Mouse (Mus musculus): ENCODE data around the gene Lat. TPM values are rescaled to one million over a fixed set of nuclear protein-coding genes. Genes with fewer than 3 reads are reported as not detected.

Lat gene
- polyA plus RNA-seq, 1 experiment from 2014 or later, result 3.4 TPM

GRCm38 (mm10) chr7:126367636-126368035 lies 1.7 kb downstream of the Lat start:
- H3K4me1 ChIP-seq (replicated peaks), result peaks cover 11% of the 10 kb centered on the region
- no peak overlapping the region for H3K4me3 ChIP-seq
- no peaks in the 10 kb centered on the region for H3K9me3 ChIP-seq (replicated peaks)
- H3K27ac ChIP-seq (ENCODE audit: poor library complexity, severe bottlenecking), result no peak overlapping the region
- H3K36me3 ChIP-seq, result peaks cover 43% of the 10 kb centered on the region
- no peaks in the 10 kb centered on the region for H3K27me3 ChIP-seq (replicated peaks)
- ATAC-seq (ENCODE audit: insufficient number of reproducible peaks, low FRiP score), result no peak
- H3K9ac ChIP-seq, result no peak overlapping the region
- WGBS, result 77% methylated on average over 10 of the region's 10 CpGs
- H3K4me2 ChIP-seq, result no peak overlapping the region

DNA sequence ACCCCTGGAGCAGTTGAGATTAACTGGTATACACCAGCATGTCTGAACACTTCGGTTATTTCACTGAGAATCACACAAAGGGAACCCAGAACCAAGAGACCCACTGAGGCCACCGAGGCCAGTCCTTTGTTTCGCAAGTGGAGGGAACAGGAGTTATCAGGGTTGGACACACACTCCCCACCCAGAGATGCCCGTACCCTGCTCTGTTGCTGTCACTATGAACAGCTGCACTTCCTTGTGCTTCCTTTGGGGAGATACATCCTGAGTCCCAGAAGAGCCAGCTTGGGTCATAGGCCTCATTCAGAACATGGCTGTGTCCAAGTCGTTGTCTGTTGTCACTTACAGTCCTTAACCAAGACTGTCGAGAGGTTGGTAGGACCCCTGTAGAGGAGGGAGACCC lies 6.3 kb downstream of the Lat start:
- H3K4me3 ChIP-seq, result no peak overlapping the region
- H3K36me3 ChIP-seq, result peaks cover 9% of the 10 kb centered on the region; the same call in 1 of the 2 replicates
- no peak overlapping the region for H3K4me2 ChIP-seq
- no peak overlapping the region for H3K27ac ChIP-seq (ENCODE audit: poor library complexity, severe bottlenecking)
- no peaks in the 10 kb centered on the region for H3K9me3 ChIP-seq (replicated peaks)
- ATAC-seq (ENCODE audit: insufficient number of reproducible peaks, low FRiP score), result no peak
- H3K27me3 ChIP-seq (replicated peaks), result no peaks in the 10 kb centered on the region
- H3K9ac ChIP-seq, result no peak overlapping the region
- no peaks in the 10 kb centered on the region for H3K4me1 ChIP-seq (replicated peaks)
- 68% methylated on average over 6 of the region's 6 CpGs for WGBS

DNA sequence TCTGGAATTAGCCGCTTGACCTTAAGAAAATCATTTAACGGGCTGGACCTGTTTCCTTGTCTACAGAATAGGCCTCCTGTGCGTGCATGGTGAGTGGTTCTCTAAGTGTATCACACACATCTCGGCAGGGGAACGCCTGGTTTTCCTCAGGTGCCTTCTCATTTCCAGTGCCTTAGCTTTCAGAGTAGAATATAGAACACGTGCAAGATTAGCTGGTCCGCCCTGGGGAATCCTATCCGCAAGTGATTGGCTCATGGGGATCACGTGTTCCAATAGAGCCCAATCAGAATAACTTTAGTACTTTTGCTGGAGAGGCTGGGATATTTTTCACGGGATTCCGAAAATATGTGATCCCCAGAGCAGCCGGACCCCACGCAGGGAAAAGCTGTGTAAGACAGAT lies 10.3 kb downstream of the Lat start:
- no peak overlapping the region for H3K9ac ChIP-seq
- 51% methylated on average over 13 of the region's 13 CpGs for WGBS
- H3K9me3 ChIP-seq (replicated peaks), result no peaks in the 10 kb centered on the region
- no peak overlapping the region for H3K4me3 ChIP-seq
- no peak for ATAC-seq (ENCODE audit: insufficient number of reproducible peaks, low FRiP score)
- H3K27ac ChIP-seq (ENCODE audit: poor library complexity, severe bottlenecking), result no peak overlapping the region
- no peak overlapping the region for H3K4me2 ChIP-seq
- H3K27me3 ChIP-seq (replicated peaks), result no peaks in the 10 kb centered on the region
- 0 out of 2 replicates have a peak, but pooled peaks cover under 1% of the 10 kb centered on the region for H3K36me3 ChIP-seq
- peaks cover 22% of the 10 kb centered on the region for H3K4me1 ChIP-seq (replicated peaks)

- ATAC-seq (ENCODE audit: insufficient number of reproducible peaks, low FRiP score), result no peak
- Histone ChIP-seq H3K4me2 (no peak overlapping the region), H3K4me1 (replicated peaks) (peaks cover 22% of the 10 kb centered on the region), H3K27ac (ENCODE audit: poor library complexity, severe bottlenecking) (no peak overlapping the region), H3K27me3 (replicated peaks) (no peaks in the 10 kb centered on the region), H3K4me3 (no peak overlapping the region), H3K9me3 (replicated peaks) (no peaks in the 10 kb centered on the region), H3K9ac (no peak overlapping the region), H3K36me3 (no peaks in the 10 kb centered on the region)
- 91% methylated on average over 9 of the region's 9 CpGs for WGBS
Observed at GRCm38 (mm10) chr7:126358413-126358812, 11.0 kb downstream of the Lat start.

GRCm38 (mm10) chr7:126357838-126358237 lies 11.5 kb downstream of the Lat start:
- WGBS, result 79% methylated on average over 6 of the region's 6 CpGs
- H3K4me3 ChIP-seq, result no peak overlapping the region
- no peak for ATAC-seq (ENCODE audit: insufficient number of reproducible peaks, low FRiP score)
- no peak overlapping the region for H3K4me2 ChIP-seq
- no peaks in the 10 kb centered on the region for H3K9me3 ChIP-seq (replicated peaks)
- peaks cover 22% of the 10 kb centered on the region for H3K4me1 ChIP-seq (replicated peaks)
- no peaks in the 10 kb centered on the region for H3K27me3 ChIP-seq (replicated peaks)
- H3K36me3 ChIP-seq, result no peaks in the 10 kb centered on the region
- no peak overlapping the region for H3K27ac ChIP-seq (ENCODE audit: poor library complexity, severe bottlenecking)
- no peak overlapping the region for H3K9ac ChIP-seq

DNA sequence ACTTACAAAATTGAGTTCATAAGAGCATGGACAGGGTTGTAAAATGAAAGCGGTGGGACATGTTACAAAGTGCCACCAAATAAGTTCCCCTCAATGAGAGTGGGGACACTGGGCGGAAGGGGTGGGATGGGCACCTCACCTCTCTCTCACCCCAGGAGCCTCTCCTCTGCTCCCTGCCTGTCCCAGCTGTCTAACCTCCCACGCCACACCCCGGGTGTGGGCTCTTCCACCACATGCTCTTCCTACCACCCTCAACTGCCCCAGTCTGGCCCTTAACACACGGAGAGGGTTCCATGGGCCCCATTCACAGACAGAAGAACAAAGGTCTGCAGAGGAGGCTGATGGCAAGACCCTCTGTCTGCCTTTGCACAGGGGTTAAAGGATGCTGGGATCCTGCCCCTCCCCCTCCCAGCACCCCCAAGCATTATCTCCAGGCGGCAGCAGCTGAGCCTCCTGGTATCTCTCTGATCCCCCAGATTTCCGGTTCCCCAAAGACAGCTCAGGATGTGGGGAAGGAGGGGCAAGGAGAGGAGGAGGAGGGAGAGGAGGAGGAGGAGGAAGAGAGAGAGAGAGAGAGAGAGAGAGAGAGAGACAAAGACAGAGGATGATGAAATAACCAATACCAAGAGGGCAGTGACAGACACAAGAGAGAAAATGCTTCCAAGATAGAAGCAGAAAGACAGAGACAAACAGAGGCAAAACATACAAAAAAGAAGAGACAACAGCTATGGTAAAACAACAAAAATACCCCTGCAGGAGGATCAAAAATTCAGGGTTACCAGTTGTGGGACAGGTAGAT lies 12.4 kb downstream of the Lat start:
- Histone ChIP-seq H3K36me3 (no peaks in the 10 kb centered on the region), H3K27ac (ENCODE audit: poor library complexity, severe bottlenecking) (no peak overlapping the region), H3K27me3 (replicated peaks) (no peaks in the 10 kb centered on the region), H3K9ac (no peak overlapping the region), H3K4me1 (replicated peaks) (peaks cover 22% of the 10 kb centered on the region), H3K4me2 (no peak overlapping the region), H3K9me3 (replicated peaks) (no peaks in the 10 kb centered on the region), H3K4me3 (no peak overlapping the region)
- WGBS, result 41% methylated on average over 7 of the region's 7 CpGs
- no peak; the same call in 1 of the 2 replicates for ATAC-seq (ENCODE audit: insufficient number of reproducible peaks, low FRiP score)

DNA sequence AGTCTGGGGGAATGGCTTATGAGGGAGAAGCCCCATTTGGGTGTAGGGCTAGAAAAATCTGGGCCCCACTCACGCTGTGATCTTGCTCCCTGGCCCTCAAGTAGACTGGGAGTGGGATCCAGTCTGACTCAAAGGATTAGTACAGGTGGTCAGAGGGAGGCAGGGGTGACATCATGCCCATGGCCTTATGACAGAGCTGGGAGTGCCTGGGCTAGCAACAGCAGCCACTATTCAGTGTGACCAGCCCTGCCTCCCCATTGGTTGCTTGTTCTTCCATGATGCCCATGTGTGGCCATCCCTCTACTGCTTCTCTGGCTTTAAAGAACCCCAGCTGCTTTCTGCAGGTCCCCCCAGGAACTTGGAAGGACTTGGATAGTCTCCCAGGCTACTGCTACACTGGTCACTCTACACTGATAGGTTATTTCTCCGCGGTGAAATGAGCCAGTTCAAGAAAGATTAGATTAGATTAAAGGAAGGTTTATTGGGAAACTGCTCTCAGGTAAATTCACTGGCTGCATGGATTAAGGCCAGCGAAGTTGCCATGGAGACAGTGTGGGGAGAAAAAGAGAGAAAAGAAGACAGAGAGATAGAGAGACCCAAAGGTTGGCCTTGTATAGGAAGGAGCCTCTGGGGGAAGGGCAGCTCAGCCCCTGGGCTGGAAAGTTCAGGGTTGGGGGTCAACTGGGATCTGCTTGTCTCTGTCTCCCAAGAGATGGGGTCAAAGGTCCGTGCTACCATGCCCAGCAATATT lies 13.3 kb downstream of the Lat start:
- no peak for ATAC-seq (ENCODE audit: insufficient number of reproducible peaks, low FRiP score)
- peaks cover 22% of the 10 kb centered on the region for H3K4me1 ChIP-seq (replicated peaks)
- 45% methylated on average over 5 of the region's 5 CpGs for WGBS
- no peak overlapping the region for H3K4me2 ChIP-seq
- H3K9ac ChIP-seq, result no peak overlapping the region
- H3K9me3 ChIP-seq (replicated peaks), result no peaks in the 10 kb centered on the region
- no peak overlapping the region for H3K4me3 ChIP-seq
- H3K36me3 ChIP-seq, result no peaks in the 10 kb centered on the region
- no peak overlapping the region for H3K27ac ChIP-seq (ENCODE audit: poor library complexity, severe bottlenecking)
- no peaks in the 10 kb centered on the region for H3K27me3 ChIP-seq (replicated peaks)

- Histone ChIP-seq H3K27ac (ENCODE audit: poor library complexity, severe bottlenecking) (peak overlapping the region; percentile 41), H3K36me3 (no peaks in the 10 kb centered on the region), H3K27me3 (replicated peaks) (no peaks in the 10 kb centered on the region), H3K4me3 (no peak overlapping the region), H3K9ac (no peak overlapping the region), H3K4me2 (no peak overlapping the region), H3K9me3 (replicated peaks) (no peaks in the 10 kb centered on the region), H3K4me1 (replicated peaks) (peaks cover 22% of the 10 kb centered on the region)
- 46% methylated on average over 14 of the region's 14 CpGs for WGBS
- ATAC-seq (ENCODE audit: insufficient number of reproducible peaks, low FRiP score), result peak; percentile 47; the same call in 1 of the 2 replicates
Observed at GRCm38 (mm10) chr7:126354738-126355614, 14.4 kb downstream of the Lat start.

DNA sequence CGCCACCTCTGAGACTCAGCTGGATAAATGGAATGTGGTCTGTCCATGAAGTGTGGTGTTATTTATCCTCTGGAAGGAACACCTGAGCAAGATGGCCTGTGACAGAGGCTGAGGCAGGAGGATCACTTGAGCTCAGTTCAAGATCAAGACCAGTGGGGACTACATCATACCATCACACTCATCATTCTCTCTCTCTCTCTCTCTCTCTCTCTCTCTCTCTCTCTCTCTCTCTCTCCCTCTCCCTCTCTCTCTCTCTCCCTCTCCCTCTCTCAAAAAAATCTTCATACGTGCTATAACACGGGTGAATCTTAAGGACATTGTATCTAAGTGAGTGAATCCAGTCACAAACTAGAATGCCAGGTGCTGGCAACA lies 15.4 kb downstream of the Lat start:
- Histone ChIP-seq H3K4me2 (no peak overlapping the region), H3K36me3 (no peaks in the 10 kb centered on the region), H3K27me3 (replicated peaks) (no peaks in the 10 kb centered on the region), H3K4me1 (replicated peaks) (peaks cover 22% of the 10 kb centered on the region), H3K9me3 (replicated peaks) (no peaks in the 10 kb centered on the region), H3K4me3 (no peak overlapping the region), H3K9ac (no peak overlapping the region), H3K27ac (ENCODE audit: poor library complexity, severe bottlenecking) (no peak overlapping the region)
- ATAC-seq (ENCODE audit: insufficient number of reproducible peaks, low FRiP score), result no peak
- WGBS, result 79% methylated on average over 3 of the region's 3 CpGs

GRCm38 (mm10) chr7:126353251-126353993 lies 15.9 kb downstream of the Lat start:
- ATAC-seq (ENCODE audit: insufficient number of reproducible peaks, low FRiP score), result no peak
- Histone ChIP-seq H3K4me3 (no peak overlapping the region), H3K9ac (no peak overlapping the region), H3K27ac (ENCODE audit: poor library complexity, severe bottlenecking) (no peak overlapping the region), H3K9me3 (replicated peaks) (no peaks in the 10 kb centered on the region), H3K4me1 (replicated peaks) (peaks cover 22% of the 10 kb centered on the region), H3K4me2 (no peak overlapping the region), H3K27me3 (replicated peaks) (0 out of 2 replicates have a peak, but pooled peaks cover 4% of the 10 kb centered on the region), H3K36me3 (no peaks in the 10 kb centered on the region)
- WGBS, result 63% methylated on average over 11 of the region's 11 CpGs
